Mouse (Mus musculus): Measurements from ENCODE around the gene Tomm22.

DNA sequence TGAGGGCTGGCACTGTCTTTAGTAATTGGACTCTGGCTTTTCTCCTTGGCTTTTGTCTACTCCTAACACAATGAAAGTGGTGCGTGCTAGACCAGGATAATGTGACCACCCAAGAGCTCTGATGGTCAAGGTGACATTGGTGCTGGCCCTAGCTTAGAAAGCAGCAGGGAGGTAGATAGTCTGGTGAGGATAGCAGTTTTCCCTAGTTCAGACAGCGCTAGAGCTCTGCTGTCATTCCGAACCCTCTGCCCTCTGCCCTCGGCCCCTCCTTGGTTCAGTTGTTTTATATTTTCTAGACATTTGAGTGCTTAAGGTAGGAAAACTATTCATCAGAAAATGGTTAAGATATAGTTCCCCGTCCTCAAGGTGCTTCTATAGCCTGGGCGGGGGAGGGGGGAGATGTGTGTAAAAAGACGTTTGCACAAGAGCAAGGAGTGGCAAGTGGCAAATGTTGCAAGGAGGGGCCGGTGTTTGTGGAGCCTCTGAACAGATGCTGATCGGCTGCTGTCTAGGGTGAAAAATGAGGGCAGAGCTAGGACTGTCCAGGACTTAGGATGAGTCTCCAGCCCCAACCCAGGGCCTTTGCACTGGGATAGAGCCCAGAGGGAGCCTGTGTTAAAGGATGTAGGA is 27.0 kb downstream of the Tomm22 start:
- TF ChIP-seq CTCF (IDR thresholded peaks at IDR 0.05; ENCODE audit: low read depth, low read length) = no peak
- no peak for TF ChIP-seq POLR2A (IDR thresholded peaks at IDR 0.05; ENCODE audit: insufficient read depth, low read length)
- no peak for TF ChIP-seq EP300 (IDR thresholded peaks at IDR 0.05; ENCODE audit: insufficient read depth, low read depth, low read length)

All from ES-Bruce4 (cell line).